Mouse (Mus musculus) forelimb bud, embryonic 11.5 days (tissue): ENCODE measurements at regions not wholly inside any gene's neighbourhood (a gene's known extent, or its start where the extent isn't known, plus 50 kb on each side); places are given as distances from the start of the nearest gene placed in this dataset.
A peak's percentile ranks its signal among the peaks of the same experiment; 100 is the strongest.

ENCODE experiments used
- DNase-seq: peaks from one replicate; pipeline ENCODE4 v3.0.0-alpha.2; 2012; ENCODE audit warnings: low read depth, low spot score

DNA sequence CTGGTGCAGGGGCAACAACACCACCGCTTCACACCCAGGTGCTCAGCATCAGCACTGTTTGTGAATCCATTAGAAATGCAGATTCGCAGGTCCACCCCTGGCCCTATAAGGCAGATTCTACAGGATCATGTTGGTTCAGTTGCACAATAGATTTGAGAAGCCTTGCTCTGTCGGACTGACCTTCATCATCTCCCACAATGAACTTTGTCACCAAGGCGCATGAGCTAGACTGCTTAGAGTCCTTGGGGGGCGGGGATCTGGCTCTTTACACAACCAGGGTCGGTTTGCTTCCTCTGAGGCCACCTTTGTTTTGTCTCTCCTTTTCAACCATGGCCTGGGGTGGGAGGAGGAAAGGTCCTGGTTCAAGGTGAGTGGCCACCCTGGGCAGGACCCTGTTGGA is 209.7 kb downstream of the Igsf11 start:
- DNase-seq, result no peak

DNA sequence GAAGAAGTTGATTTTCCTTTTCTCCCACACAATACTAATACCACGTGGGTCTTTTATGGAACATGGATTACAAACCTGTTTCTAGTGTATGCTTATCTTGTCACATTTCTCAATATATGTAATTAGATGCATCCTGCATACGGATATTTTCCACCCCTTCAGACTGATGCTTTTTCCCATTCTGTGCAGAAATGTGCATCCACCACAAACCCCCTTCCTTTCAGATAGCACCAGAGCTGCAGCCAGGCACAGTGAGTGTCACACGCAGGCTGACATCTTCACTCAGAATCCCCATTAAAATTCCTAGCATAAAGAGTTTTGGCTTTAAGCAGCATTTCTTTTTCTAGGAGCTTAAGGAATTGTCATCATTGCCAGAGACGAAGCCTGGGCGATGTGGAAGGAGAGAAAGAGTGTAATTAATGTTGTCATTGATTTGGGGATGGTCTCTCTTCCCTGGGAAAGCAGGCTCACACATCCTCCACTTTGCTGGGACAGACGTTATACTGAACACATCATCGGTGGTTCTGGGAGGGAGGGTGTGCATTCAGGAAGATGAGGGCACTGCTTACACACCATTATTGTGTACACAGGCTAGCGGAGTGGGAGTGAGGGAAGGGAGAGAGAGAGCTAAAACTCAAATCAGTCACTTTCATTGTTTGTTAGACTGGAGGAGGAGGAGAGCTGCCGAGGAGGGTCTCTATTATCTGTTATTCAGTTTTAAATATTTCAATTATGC is 211.1 kb downstream of the Igsf11 start:
- no peak for DNase-seq

DNA sequence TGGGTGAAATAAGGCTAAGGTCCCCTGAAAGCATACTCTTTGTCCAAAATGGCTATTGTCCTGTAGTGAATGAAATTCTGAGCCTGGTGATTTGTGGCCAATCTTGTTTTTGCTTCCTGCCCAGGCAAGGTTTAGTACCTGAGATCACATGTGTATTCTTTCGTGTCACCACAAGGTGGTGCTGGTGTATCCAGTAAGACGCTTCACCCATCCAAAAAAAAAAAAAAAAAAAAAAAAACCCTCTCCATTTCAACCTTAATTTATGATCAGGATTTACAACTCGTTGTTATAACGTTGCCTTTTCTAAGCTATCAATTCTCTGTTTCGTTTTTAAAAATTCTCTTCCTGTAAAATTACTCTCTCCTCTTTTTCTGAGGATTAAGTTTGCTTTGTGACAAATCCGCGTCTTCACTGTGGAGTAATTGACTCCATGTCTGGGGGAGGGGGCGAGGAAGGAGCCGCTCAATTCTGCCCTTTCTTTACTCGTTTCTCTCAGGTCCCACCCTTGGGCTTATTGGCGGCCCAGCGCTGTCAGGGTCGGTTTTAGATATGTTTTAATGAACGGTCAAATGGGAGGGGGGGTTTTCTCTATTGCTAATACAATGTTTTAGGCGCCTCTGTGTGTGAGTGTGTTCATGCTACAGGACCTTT is 217.0 kb downstream of the Igsf11 start:
- DNase-seq, result peak; percentile 73

DNA sequence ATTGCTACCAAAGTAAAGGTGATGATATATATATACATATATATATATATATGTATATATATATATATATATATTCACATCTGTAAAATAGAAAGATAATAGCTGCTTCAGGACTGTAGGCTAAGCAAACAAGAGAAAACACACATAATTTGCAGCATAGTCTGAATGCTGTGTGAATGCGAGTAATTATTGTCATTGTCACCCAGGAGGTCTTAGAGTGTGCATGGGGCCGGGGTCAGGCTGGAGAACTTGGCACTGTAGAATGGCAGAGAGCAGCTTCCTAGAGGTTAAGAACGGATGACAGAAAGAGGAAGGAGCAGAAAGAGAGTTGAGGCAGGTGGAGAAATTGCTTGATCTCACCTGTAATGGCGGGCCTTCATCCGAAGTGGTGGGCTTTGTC is 217.6 kb downstream of the Igsf11 start:
- DNase-seq, result no peak

DNA sequence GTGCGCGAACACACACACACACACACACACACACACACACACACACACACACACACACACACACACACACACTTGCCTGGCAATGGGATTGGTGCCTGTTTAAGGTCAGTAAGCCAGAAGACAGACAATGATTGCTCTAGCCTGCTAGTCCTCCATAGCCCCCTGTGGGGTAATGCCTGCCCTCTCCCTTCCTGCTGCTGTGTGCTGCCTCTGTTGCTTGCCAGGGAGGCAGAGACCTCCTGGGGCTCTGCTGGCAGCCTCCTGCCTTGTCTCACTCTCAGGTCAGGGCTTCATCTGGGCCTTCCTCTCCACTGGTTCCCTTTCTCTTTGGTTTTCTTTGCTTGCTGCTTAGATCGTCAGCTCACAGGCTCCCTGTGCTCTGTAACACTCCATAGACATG is 225.6 kb downstream of the Igsf11 start:
- DNase-seq, result no peak

DNA sequence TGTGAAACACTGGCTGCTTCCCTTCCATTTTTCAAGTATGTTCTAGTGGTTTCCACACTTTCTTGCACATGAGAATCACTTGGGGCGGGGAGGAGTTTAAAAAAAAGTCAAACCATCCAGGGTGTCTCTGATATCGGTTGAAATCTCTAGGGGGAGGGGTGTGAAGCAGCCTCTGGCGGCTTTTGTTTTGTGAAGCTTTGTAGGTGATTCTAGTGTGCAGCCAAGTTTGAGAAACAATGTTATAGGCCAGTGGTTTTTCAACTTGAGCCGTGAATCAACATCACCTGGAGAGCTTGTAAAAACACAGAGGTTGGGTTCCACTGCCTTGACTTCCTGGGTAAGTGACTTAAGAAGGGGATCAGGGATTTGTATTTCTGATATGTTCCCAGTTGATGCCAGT is 227.3 kb downstream of the Igsf11 start:
- no peak for DNase-seq

DNA sequence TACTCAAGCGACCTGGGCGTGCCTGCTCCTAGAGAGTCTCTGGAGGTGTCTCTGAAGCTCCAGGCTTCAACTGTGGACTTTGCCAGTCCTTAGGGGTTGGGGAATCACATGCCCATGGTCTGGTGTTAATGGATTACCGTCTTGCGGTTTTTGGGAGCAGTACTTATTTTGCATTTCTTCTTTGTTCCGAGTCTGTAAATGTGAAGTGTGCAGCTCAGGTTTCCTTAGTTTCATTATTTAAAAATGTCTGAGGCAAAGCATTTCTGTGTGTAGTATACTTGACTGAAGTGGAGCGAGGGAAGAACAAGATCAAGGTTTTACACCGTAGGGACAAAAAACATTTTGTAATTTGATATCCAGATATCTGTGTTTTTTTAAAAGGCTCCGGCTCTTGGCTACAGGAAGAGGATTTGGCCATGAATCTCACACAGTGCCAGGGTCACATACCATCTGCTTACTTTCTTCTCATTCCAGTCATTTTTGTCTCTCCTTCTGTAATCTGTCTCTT is 231.0 kb downstream of the Igsf11 start:
- no peak for DNase-seq

DNA sequence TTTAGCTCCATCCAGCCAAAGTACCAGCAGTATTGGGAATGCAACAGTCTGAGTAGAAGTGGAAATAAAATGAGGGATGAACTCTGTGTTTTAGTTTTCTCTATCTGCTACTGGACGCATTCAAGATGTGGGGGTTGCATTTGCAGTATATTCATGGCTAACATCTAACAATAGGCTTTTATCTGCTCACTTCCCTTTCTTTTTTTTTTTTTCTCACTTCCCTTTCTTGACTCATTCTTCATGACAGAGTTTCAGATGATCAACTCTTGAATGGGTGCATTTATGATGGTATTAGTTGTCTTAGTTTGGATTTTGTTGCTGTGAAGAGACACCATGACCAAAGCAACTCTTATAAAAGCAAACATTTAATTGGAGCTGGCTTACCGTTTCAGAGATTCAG is 240.0 kb downstream of the Igsf11 start:
- DNase-seq, result no peak

DNA sequence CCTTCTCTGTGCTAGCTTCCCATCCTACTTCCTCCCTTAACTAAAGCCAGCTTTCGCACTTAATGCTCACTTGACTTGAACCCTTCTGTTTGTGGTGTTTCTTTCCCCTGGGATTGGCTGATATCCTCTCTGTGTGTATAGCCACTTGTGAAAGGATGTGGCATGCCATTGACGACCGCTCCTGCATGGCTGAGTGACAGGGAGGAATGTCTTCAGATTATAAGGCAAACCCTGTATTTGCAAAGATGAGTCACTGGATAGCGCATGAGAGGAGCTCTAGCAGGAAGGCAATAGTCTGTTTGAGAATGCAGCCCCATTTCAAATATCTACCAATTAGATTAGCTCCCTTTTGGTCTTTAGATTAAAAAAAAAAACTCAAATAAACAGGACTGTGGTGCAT is 243.3 kb downstream of the Igsf11 start:
- no peak for DNase-seq

DNA sequence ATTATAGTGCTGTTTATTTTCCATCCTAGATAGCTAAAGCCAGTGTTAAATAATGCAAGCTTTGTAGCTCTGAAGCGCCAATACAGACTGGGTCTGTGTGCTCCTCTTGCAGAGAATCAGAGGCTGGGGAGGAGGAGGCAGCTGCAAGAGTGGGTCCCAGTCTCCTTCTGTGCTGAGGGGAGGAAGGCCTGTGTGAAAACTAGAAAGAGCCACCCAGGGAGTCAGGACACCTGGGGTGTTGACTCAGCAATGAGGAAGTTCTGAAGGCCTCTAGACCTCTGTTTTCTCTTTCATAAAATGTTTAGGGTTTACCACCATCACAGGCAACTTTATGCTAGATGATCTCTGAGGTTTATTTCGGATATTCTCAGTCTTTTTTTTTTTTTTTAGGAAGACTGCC is 254.7 kb downstream of the Igsf11 start:
- no peak for DNase-seq

DNA sequence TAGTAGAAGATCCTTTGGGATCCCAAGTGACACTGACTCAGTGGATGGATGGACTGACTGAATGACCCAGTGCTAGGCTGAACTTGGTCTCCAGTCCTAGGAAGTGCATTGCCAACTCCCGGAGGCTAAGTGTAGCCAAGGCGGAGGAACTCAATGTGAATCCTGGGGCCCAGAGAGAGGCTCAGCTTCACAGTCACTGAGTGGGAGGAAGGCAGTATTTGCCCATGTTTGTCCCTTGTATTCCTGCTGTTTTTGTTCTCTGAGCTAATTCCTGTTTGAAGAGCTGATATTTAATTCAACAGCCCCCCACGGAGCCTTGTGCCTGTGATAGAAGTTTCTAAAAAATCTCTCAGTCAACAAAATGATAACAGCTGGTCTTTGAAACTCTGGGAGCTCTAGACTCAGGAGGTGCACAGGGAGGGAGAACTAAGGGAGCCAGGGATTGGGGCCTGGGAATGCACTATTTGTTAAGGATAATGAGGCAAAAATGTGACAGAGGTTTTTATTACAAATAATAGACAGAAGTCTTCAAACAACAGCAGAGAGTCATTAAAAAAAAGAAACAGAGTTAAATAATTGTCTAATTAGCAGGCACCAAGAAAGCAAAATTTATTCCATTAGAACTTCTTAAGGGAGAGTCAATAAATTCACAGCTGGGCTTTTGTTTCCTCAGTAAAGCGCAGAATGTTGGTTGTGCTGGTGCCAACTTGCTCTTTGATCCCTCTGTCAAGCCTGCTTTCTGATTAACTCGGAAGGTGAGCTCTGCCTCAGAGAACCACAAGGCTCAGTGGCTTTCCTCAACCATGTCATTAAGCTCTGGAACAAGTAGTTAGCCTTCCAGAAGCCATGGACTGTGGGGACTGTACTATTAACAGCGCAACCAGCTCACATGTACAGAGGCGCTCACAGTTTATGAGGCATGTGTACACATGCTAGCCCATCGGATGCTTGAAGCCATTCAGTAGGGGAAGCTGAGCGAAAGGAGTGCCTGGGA is 259.2 kb downstream of the Igsf11 start:
- peak; percentile 12 for DNase-seq

DNA sequence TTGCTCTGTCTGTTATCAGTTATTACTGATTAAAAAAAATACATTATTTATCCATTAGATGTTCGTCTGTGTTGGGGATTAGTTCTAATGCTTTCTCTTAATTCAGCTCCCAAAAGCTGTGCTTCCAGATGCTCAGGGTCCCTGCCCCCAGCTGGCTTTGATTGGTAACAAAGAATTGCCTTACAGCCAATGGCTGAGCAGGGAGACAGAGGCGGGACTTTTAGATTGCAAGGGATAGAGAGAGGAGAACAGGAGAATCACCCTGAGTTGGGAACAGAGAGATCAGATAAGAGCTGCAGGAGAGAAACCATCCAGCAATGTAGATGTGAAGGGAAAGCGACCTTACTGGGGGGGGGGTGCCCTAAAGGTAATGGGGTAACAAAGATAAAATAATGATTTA is 266.4 kb downstream of the Igsf11 start:
- DNase-seq, result no peak

DNA sequence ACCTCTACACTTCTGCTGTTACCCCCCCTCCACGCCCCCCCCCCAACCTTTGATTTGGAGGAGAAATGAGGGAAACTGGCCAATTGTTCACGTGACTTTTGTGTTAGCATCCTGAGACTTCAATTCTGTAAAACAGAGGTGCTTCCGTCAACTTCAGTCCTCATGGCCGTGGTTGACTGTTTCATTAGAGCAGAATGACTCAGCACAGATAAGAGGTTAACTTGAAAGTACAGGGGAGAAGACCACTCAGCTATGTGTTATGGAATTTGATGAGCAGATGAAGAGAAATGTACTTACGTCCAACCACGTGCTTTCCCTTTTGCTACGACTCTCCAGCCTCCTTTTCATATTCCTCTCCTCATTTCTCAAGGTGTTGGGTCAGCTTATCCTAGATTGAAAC is 267.3 kb downstream of the Igsf11 start:
- DNase-seq, result no peak

DNA sequence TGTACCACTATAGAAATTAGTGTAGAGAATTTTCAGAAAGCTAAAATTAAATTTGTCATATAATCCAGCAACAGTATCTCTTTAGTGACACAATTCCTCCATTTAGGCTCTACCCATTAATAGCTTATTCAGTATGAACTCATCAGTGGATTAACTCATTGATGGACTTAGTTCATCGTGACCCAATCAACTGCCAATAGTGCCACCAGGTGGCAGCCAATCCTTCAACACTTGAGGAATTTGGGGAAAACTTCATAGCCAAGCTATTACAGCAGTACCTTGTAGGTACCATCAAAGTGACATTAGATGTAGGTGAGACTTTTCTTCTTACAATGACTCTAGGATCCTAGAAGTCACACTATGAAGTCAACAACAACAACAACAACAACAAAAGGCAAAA is 270.2 kb downstream of the Igsf11 start:
- DNase-seq, result no peak

DNA sequence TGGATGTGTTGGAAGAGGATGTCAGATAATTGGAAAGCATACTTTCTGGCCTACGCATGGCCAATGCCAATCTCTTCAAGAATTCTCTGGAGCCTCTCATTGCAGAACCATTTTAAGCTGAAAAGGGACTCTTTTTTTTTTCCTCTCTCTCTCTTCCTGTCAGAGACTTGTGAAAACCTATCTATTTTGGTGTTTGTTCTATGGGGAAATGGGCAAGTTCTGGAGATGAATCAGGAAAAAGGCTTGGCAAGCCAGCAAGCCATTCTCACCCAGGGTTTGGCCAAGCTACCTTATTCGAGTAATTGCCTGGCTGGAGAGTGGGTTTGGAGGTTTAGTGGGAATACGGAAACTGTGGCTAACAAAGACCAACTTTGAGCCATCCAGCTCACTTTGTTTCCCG is 299.4 kb downstream of the Igsf11 start:
- no peak for DNase-seq

DNA sequence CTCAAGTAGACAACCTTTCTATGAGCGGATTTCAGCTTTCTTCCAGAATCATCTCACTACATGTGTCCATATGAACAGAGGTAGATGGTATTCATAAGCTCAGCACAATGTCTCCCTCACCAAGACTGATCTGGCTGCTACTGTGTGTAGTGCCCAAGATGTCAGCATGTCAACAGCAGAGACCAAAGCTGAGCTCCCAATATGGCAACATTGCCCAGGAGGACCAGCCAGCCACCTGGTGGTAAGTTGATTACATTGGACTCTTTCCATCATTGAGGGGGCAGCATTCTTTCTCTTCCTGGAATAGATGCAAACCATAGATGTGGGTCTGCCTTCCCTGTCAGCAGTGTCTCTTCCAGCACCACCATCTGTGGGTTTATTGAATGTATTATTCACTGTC is 303.0 kb downstream of the Igsf11 start:
- DNase-seq, result no peak

DNA sequence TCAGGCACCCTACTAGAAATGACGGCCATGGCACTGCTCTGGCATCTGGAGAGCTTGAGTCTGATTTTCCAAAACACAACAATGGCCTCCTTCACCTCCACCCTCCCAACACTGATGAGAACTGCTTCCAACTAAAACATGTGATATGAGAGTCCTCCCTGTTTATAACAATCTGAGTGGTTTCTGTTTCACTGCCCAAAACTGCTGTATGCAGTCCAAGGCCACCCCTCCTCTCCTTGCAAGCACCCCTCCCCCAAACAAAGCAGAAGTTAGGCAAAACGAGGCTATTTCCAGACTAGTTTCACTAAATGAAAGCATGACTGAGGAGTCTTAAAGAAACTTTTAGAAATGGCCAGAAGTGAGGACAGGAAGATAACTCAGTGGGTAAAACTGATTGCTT is 304.4 kb downstream of the Igsf11 start:
- no peak for DNase-seq

DNA sequence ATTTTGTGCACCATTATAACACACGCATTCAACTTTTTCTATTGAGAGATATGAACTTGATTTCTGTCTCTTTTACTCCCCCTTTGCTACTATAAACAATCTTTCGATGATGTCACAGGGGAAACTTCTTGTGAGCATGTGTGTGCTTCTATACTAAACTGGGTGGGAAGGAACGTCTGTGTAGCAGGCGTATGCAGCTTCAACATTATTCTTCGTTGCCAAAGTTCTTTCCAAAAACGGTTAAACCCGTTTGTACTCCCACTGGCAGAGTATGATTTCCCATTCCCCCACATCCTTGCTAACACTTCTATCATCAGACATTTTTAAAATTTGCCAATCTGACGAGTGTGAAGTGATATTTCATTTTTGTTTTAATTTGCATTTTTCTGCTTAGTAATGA is 331.1 kb downstream of the Igsf11 start:
- DNase-seq, result no peak

DNA sequence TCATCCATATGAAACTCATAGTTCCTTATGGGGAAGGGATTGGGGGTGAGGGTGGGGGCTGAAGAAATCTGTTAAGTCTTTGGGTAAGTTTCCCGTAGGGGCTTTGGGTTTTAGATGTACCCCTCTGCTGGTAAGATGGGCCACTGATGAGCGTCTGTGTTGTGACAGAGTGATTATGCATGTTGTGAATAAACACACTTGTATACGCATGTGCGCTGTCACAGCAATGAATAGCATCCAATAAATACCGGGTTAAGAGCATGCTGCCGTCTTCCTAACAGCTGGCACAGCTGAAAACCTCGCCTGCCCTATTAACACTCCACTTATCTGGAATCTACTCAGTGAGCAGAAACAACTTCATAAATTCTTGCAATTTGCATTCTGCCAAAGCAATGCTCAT is 337.0 kb downstream of the Igsf11 start:
- no peak for DNase-seq

DNA sequence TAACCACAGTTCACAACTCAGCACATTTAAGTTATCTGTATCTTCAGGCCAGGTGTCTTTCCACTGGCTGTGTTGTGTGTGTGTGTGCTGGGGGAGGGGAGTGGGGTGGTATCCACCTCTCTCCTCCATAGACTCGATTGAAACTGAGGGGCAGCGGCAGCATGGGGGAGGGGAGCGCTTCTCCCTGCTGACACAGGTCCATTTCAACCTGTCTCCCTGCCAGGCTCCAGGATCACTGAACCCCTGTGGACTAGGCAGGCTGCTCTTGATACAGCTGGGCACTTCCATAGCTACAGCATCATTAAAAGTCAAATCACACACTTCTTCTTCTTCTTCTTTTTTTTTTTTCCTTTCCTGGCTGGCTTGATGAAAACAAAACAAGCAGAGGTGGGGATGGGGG is 338.0 kb downstream of the Igsf11 start:
- no peak for DNase-seq

DNA sequence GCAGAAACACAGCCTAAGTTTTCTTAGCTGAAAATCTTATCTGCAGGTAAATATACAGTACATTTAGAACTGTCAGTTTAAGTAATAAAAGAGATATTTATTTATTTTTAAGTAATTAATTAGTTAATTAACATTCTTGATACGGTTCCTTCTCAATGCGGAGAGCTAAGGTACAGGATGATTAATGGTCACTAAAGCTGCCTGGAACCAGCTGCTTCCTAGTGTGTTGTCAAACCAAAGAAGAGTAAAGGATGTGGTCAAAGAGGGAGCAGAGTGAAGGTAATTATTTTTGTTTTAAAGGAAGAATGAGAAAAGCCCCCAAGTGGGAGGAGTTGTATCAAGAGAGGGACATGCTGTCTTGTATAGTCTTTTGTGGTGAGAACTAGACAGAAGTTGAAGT is 341.8 kb downstream of the Igsf11 start:
- DNase-seq, result no peak

DNA sequence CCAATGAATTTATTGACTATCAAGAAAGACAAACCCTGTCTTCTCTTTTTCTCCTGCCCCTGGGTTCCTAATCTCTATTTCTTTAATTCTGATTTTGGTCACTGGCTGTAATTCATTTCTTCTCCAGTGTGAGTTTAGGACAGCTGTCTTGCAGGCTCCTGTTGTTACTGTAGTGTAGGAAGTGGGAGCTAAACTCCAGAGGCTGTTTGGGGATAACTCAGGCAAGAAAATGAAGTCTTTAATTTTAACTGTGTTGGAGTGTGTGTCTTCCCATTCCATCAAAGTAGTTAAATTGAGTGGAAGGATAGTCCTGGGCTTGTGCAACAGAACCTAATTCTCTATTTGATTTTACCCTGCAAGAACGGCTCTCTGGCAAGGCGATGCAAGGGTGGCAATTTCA is 381.0 kb downstream of the Igsf11 start:
- DNase-seq, result no peak
